Mouse (Mus musculus): Measurements from ENCODE around the gene Fam189b.
A peak's percentile ranks its signal among the peaks of the same experiment; 100 is the strongest.
"Not testable (repeated sequence)": the region's sequence is repeated elsewhere in the genome, so short reads cannot be mapped to it uniquely, and the experiment has no call there.

Fam189b gene

GRCm38 (mm10) chr3:89183058-89183958, at the start of gene Fam189b:
Gene Fam189b, plus strand, starts transcription at chr3:89183143.
- peak; percentile 85 for DNase-seq

- peak; percentile 47 for DNase-seq
Observed at GRCm38 (mm10) chr3:89133752-89134151, 49.2 kb upstream of the Fam189b start.

DNA sequence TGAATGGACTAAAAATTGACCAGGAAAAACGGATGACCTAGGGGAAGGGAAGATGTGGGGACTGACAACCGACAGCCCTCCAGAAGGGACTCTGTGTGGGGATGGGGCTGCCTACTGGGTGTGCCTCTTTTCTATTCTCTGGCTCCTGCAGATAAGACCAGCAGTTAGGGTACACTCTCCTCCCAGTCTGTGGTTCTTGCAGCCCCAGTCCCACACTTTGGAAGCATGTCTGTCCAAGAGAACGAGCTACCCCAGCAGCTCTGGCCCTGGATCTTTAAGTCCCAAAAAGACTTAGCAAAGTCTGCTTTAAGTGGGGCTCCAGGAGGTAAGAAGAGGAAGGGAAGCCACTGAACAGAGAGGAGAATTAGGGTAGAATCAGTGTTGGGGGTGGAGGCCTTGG, 47.0 kb upstream of the Fam189b start, which contains the start of gene Pklr:
TSS of gene Pklr (plus strand) at position 185 of the 400 bp plus-strand sequence.
- peak; percentile 83 for DNase-seq

- peak; percentile 82 for DNase-seq
Observed at GRCm38 (mm10) chr3:89136365-89136764, 46.6 kb upstream of the Fam189b start.

DNA sequence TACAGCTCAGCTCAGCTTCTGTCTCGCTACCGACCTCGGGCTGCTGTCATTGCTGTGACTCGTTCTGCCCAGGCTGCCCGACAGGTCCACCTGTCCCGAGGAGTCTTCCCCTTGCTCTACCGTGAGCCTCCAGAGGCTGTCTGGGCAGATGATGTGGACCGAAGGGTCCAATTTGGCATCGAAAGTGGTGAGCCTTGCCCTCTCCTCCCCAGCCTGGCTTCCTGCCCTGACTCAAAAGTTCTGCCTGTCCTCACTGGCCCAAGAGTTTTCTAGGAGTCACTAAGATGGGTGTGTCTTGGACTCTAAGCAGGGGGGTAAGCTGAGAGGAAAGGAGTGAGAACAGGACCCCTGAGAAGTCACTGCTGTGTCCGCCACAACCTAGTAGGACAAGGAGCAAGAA, 38.1 kb upstream of the Fam189b start:
- DNase-seq, result no peak

GRCm38 (mm10) chr3:89145566-89145965, 37.4 kb upstream of the Fam189b start:
- no peak for DNase-seq

- peak; percentile 92 for DNase-seq
Observed at GRCm38 (mm10) chr3:89147101-89147978, 35.6 kb upstream of the Fam189b start.

GRCm38 (mm10) chr3:89147979-89148311, 35.0 kb upstream of the Fam189b start:
- no peak for DNase-seq

GRCm38 (mm10) chr3:89148567-89148966, 34.4 kb upstream of the Fam189b start:
- no peak for DNase-seq

DNA sequence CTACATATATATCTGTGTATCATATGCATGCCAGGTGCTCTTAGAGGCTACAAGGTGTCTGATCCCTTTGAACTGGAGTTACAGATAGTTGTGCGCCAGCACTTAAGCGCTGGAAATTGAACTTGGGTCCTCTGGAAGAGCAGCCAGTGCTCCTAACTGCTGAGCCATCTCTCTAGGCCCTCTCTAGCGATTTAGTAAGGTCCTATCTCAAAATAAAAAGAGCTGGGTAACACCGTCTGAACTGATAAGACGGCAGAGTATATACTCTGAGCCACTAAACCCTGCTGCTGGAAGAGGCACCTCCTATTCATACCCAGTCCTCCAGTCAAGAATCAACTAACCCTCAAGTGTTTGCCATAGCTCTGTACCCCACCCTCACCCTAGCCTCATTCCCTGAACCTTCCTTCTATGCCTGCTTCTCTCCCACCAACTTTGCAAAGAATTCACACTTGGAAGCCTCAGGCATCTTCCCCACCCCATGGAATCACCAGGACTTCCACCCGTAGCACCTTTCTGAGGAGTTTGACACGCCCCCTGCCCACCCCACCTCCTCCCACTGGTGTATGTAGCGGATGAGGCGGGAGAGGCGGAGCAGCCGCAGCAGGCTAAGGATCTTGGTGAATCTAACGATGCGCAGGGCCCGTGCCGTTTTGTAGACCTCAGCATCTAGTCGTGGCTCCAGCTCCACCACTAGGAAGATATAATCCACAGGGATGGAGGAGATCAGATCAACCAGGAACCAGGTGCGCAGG, 30.7 kb upstream of the Fam189b start:
- no peak for DNase-seq

DNA sequence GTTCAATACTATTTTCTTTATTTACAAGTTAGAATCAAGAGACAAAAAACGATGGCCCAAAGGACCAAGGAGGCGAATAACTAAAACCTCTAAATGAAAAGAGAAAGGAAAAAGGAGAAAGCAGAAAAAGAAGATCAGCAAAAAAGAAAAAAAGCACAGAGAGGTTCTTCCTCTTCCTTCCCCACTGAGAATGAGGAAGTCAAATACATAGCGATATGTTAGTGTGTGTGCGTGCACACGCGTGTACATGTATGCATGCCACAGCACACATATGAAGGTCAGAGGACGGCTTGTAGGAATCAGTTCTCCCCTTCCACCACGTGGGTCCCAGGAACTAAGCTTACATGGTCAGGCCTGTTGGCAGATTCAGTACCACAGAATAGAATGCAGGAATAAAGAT, 26.0 kb upstream of the Fam189b start:
- no peak for DNase-seq

DNA sequence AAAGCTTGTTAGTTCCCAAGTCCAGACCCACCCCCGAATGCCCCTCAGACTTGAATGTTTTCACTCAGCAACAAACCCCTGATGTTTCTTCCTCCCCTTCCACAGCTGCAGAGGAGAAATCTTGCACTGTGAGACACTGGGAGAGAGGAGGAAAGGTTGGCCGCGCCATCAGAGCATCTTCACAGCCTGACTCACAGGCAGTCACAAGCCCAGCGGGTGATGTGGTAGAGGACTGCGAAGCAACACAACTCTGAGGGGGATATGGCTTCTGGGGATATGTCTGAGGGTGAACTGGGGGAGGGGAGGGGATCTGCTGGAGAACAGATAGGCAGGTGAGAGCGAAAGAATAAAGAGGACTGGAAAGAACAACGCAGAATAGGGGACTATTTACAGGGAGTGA, 24.3 kb upstream of the Fam189b start:
- no peak for DNase-seq

GRCm38 (mm10) chr3:89159211-89159610, 23.7 kb upstream of the Fam189b start:
- peak; percentile 70 for DNase-seq

GRCm38 (mm10) chr3:89159616-89160344, 23.2 kb upstream of the Fam189b start, which contains the start of gene Hcn3:
Gene Hcn3, minus strand, starts transcription at chr3:89160196.
- DNase-seq, result peak; percentile 86

- not testable (repeated sequence) for DNase-seq
Observed at GRCm38 (mm10) chr3:89161207-89161606, 21.7 kb upstream of the Fam189b start.

DNA sequence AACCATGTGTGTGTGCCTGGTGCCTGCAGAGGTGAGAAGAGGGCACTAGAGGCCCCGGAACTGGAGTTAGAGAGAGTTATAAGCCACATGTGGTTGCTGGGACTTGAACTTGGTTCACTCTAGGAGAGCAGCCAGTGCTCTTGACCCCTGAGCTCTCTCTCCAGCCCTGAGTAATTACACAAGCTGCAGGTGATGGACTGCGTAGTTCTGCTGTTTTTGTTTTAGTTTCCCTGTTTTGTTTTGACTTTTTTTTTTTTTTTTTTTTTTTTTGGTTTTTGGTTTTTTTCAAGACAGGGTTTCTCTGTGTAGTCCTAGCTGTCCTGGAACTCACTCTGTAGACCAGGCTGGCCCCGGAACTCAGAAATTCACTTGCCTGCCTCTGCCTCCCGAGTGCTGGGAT, 21.2 kb upstream of the Fam189b start:
- DNase-seq, result no peak

DNA sequence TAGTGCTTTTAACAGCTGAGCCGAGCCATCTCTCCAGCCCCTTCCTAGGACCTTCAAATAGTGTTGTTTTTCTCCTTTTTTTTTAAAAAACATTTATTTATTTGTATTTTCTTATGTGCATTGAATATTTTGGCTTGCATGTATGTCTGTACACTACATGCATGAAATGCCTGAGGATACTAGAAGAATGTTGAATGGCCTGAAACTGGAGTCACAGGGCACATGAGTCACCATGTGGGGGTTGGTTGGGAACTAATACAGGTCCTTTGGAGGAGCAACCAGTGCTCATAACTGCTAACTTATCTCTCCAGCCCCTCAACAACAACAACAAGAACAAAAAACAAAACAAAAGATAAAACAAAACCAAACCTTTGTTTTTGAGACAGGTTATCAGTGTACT, 19.8 kb upstream of the Fam189b start:
- no peak for DNase-seq

DNA sequence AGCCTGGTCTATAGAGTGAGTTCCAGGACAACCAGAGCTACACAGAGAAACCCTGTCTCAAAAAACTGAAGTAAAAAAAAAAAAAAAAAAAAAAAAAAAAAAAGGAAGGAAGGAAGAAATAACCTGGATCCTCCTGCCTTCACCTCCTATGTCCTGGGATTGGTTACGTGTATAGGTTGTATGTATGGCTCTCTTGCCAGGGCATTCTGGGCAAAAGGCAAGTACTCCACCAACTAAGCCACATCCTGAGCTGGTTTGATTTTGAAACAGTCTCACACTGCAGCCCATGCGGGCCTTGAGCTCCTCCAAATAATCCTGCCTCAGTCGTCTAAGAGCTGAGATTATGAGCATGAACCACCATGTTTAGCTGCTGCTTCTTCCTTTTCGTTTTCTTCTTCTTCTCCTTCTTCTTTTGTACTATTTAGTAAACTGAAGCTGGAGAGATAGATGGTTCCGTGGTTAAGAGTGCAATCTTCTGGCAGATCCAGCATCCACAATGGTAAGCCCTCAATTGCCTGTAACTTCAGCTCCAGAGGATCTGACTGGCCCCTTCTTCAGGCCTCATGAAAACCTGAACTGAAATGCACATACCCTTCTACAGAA, 19.2 kb upstream of the Fam189b start:
- DNase-seq, result no peak

- peak; percentile 98 for DNase-seq
Observed at GRCm38 (mm10) chr3:89164506-89165267, 18.3 kb upstream of the Fam189b start, which contains the start of gene Clk2. Gene Clk2, plus strand, starts transcription at chr3:89164795.

DNA sequence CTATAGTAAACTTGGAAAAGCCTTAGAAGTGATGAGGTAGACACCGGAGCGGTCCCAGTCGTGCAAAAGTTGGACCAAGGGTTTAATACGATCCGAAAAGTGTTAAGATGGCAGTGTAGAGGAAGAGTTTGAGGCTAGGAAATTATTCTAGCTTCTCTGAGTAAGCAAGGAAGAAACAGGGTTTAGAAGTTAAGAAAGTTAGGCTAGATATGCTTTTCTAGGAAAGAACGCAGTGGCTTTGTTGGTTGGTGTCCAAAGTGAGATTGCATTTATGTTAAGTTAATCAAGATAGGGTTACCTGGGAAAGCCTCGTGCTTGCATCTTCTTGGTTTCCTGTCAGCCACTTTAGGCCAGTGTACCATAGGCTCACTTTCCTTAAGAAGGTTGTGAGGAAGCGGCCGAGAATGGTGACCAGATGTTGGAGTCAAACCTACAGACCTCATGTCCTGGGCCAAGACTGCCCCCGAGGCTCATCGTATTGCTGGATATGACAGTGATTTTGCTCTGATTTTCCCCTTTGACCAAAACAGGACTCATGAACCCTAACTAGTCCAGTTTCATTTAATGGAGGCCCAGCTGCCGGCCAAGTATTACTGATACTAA, 17.6 kb upstream of the Fam189b start:
- DNase-seq, result no peak

Data from liver (tissue).